Mouse (Mus musculus) midbrain, embryonic 13.5 days (tissue): ENCODE measurements around the gene Cd5l. TPM values are rescaled to one million over a fixed set of nuclear protein-coding genes. Genes with fewer than 3 reads are reported as not detected.

Experiments
- ATAC-seq: fragments of 200-750 bp; cut with Nextera tagmentation; 2 replicates; pipeline ENCODE4 v1.8.0; 2017; ENCODE audit warnings: mild to moderate bottlenecking, moderate TSS enrichment, moderate library complexity
- H3K27ac ChIP-seq: fragments of 300-500 bp; sonication (generic); 2 replicates; pipeline ENCODE4 v1.5.1; 2015; ENCODE audit warnings: inconsistent platforms, mild to moderate bottlenecking, moderate library complexity
- H3K27me3 ChIP-seq: fragments of 300-500 bp; sonication (generic); 2 replicates; pipeline ENCODE4 v1.6.1; 2015; ENCODE audit warnings: mild to moderate bottlenecking, inconsistent platforms
- H3K36me3 ChIP-seq: fragments of 300-500 bp; sonication (generic); 2 replicates; pipeline ENCODE4 v1.6.1; 2015; ENCODE audit warnings: mild to moderate bottlenecking, inconsistent platforms
- H3K4me1 ChIP-seq: fragments of 300-500 bp; sonication (generic); replicated peaks from 2 replicates; pipeline ENCODE4 v1.6.1; 2015; ENCODE audit warnings: inconsistent platforms
- H3K4me2 ChIP-seq: fragments of 300-500 bp; sonication (generic); replicated peaks from 2 replicates; pipeline ENCODE4 v1.6.1; 2015; ENCODE audit warnings: moderate library complexity, mild to moderate bottlenecking, inconsistent platforms
- H3K4me3 ChIP-seq: fragments of 300-500 bp; sonication (generic); replicated peaks from 2 replicates; pipeline ENCODE4 v1.5.1; 2015; ENCODE audit warnings: mild to moderate bottlenecking, inconsistent platforms
- H3K9ac ChIP-seq: fragments of 300-500 bp; sonication (generic); replicated peaks from 2 replicates; pipeline ENCODE4 v1.6.1; 2015; ENCODE audit warnings: mild to moderate bottlenecking, inconsistent platforms
- H3K9me3 ChIP-seq: fragments of 300-500 bp; sonication (generic); 2 replicates; pipeline ENCODE4 v1.6.1; 2016; ENCODE audit warnings: mild to moderate bottlenecking, inconsistent platforms
- WGBS: fragments of 180-500 bp; shearing (Covaris S2); methylation state at CpG from one replicate; pipeline ENCODE4 v1.1.7; 2015; 5-methylcytosine and 5-hydroxymethylcytosine counted together
- polyA plus RNA-seq: library from polyadenylated mRNA; unstranded; fragments of >200 nt; fragmentation: Nextera tagmentation; extraction: Ambion mirVana; gene quantifications from 2 replicates; pipeline ENCODE4 v1.2.1, GENCODE M21; 2015

Gene Cd5l
- polyA plus RNA-seq, 1 experiment from 2014 or later: not detected

DNA sequence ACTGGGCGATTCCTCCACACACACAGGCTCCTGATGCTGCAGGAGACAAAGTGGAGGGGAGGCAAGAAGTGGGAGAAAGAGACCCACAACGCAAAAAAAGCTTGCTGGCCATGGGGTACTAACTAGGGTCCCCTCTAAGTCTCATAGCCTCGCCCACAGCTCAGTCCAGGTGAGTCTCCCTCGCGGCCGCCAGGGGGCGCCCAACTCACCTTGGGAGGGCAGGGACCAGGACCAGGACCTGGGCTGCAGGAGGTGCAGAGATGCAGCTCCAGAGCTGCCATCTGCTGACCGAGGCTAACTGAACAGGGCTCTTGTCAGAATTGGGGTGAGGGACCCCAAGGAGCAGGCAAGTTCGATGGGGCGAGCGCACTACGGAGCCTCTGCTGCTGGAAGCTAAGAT, 53.5 kb downstream of the Cd5l start:
- 0 out of 2 replicates have a peak overlapping the region, but pooled peaks have one; percentile 19 for H3K4me2 ChIP-seq
- 13% methylated on average over 12 of the region's 12 CpGs for WGBS

DNA sequence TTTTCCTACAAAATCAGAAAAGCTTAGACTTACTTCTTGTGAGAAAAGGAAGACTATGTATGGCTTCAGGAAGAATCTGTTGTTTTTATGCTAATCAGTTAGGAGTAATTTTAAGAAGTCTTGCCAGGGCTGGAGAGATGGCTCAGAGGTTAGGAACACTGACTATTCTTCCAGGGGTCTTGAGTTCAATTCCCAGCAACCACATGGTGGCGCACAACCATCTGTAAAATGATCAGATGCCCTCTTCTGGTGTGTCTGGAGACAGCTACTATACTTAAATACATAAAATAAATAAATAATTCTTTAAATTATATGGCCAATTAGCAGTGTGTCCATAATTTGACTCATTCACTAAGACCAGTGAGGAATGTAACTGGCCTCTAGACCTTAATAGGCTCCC, 63.0 kb downstream of the Cd5l start:
- Histone ChIP-seq H3K27ac (no peak overlapping the region), H3K4me1 (no peaks in the 10 kb centered on the region), H3K4me3 (no peak overlapping the region), H3K27me3 (no peaks in the 10 kb centered on the region), H3K9me3 (no peaks in the 10 kb centered on the region), H3K36me3 (no peaks in the 10 kb centered on the region), H3K4me2 (no peak overlapping the region), H3K9ac (no peak overlapping the region)
- 56% methylated on average over 1 of the region's 1 CpGs for WGBS
- no peak for ATAC-seq

More for the DNA sequence above, 53.5 kb downstream of the Cd5l start:
- peak; percentile 66; the same call in 1 of the 2 replicates for ATAC-seq
- H3K27ac ChIP-seq: no peak overlapping the region
- no peak overlapping the region for H3K4me3 ChIP-seq
- H3K9me3 ChIP-seq: no peaks in the 10 kb centered on the region
- no peak overlapping the region for H3K9ac ChIP-seq
- H3K4me1 ChIP-seq: peaks cover 4% of the 10 kb centered on the region; the same call in 1 of the 2 replicates
- no peaks in the 10 kb centered on the region for H3K27me3 ChIP-seq
- no peaks in the 10 kb centered on the region for H3K36me3 ChIP-seq

Other genes starting within 250 kb of the Cd5l start
- gene Kirrel, start 183.1 kb upstream of the Cd5l start, polyA plus RNA-seq: 8.4 and 10.1 TPM in 2 replicates
- 7.2 and 8.1 TPM in 2 replicates for gene Fcrls, start 94.1 kb upstream of the Cd5l start, polyA plus RNA-seq
- gene Fcrl1, start 18.5 kb downstream of the Cd5l start, polyA plus RNA-seq: 0.09 TPM in 1 of 2 replicates, not detected in the other
- gene Fcrl5, start 77.9 kb downstream of the Cd5l start, polyA plus RNA-seq: not detected in 2 replicates
- 11.5 and 12.9 TPM in 2 replicates for gene Etv3, start 167.5 kb downstream of the Cd5l start, polyA plus RNA-seq